Mouse (Mus musculus) forebrain, embryonic 16.5 days (tissue): Measurements from ENCODE around the gene Vmn2r14. TPM values are rescaled to one million over a fixed set of nuclear protein-coding genes. Genes with fewer than 3 reads are reported as not detected.
"Not testable (repeated sequence)": the region's sequence is repeated elsewhere in the genome, so short reads cannot be mapped to it uniquely, and the experiment has no call there.

Experiments
- ATAC-seq: fragments of 200-750 bp; cut with Nextera tagmentation; 2 replicates; pipeline ENCODE4 v1.8.0; 2017; ENCODE audit warnings: mild to moderate bottlenecking, moderate library complexity
- H3K27ac ChIP-seq: fragments of 300-500 bp; sonication (generic); 2 replicates; pipeline ENCODE4 v1.5.1; 2014; ENCODE audit warnings: low read length, control low read depth
- H3K27me3 ChIP-seq: fragments of 300-500 bp; sonication (generic); replicated peaks from 2 replicates; pipeline ENCODE4 v1.6.1; 2014; ENCODE audit warnings: low read length; ENCODE audit not compliant: control insufficient read depth, insufficient read depth
- H3K36me3 ChIP-seq: fragments of 300-500 bp; sonication (generic); 2 replicates; pipeline ENCODE4 v1.6.1; 2014; ENCODE audit not compliant: control insufficient read depth, insufficient read depth
- H3K4me1 ChIP-seq: fragments of 300-500 bp; sonication (generic); replicated peaks from 2 replicates; pipeline ENCODE4 v1.6.1; 2014; ENCODE audit warnings: low read length; ENCODE audit not compliant: control insufficient read depth, insufficient read depth
- H3K4me2 ChIP-seq: fragments of 300-500 bp; sonication (generic); 2 replicates; pipeline ENCODE4 v1.6.1; 2014; ENCODE audit warnings: mild to moderate bottlenecking, low read length, control low read depth
- H3K4me3 ChIP-seq: fragments of 300-500 bp; sonication (generic); replicated peaks from 2 replicates; pipeline ENCODE4 v1.5.1; 2014; ENCODE audit warnings: mild to moderate bottlenecking, low read length, control low read depth
- H3K9ac ChIP-seq: fragments of 300-500 bp; sonication (generic); replicated peaks from 2 replicates; pipeline ENCODE4 v1.6.1; 2014; ENCODE audit warnings: low read depth, low read length, control low read depth
- H3K9me3 ChIP-seq: fragments of 300-500 bp; sonication (generic); 2 replicates; pipeline ENCODE4 v1.6.1; 2016; ENCODE audit warnings: low read length; ENCODE audit not compliant: control insufficient read depth
- WGBS: fragments of 180-500 bp; shearing (Covaris S2); extraction: QIAGEN DNeasy Blood & Tissue Kit; methylation state at CpG from one replicate; pipeline ENCODE4 v1.1.7; 2014; 5-methylcytosine and 5-hydroxymethylcytosine counted together
- polyA plus RNA-seq: library from polyadenylated mRNA; unstranded; fragments of >200 nt; fragmentation: Nextera tagmentation; extraction: Ambion mirVana; gene quantifications from 2 replicates; pipeline ENCODE4 v1.2.1, GENCODE M21; 2015

The Vmn2r14 gene
- not detected in 2 replicates for polyA plus RNA-seq

DNA sequence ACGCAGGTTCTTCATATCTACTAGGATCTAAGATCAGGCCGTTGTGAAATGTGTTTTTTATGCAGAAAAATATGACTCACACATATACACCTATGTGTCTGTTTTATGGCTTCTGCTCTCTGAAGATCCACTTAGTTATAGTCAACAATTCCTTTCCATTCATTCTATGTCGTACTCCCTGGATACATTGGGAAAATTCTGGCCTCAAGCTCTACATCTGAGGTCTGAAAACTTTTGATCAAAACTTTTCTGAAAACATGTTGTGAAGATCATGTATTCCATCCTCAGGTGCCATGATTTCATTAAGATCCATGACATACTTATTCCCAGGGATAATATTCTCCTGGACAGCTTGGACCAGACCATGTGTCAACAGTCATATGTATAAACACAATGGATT, at the start of gene Vmn2r14:
Vmn2r14 (minus strand) TSS at position 101 of the 400 bp plus-strand sequence.
- Histone ChIP-seq H3K4me3 (no peak within 1 kb of the TSS), H3K36me3 (no peaks in the 10 kb centered on the region), H3K4me2 (no peak within 1 kb of the TSS), H3K4me1 (no peaks in the 10 kb centered on the region), H3K9ac (no peak within 1 kb of the TSS), H3K27ac (no peak within 1 kb of the TSS), H3K27me3 (no peaks in the 10 kb centered on the region), H3K9me3 (peaks cover 5% of the 10 kb centered on the region; the same call in 1 of the 2 replicates)
- no peak for ATAC-seq
- WGBS: 75% methylated on average over 3 of the region's 3 CpGs

DNA sequence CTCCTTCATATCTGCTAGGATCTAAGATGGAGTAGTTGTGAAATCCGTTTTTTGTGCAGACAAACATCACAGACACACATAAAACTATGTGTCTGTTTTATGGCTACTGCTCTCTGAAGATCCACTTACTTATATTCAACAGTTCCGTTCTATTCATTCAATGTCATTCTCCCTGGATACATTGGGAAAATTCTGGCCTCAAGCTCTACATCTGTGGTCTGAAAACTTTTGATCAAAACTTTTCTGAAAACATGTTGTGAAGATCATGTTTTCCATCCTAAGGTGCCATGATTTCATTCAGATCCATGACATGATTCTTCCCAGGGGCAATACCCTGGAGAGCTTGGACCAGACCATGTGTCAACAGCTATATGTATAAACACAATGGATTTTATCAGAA, 32.4 kb downstream of the Vmn2r14 start, which contains the start of gene Vmn2r13:
Vmn2r13 (minus strand) TSS at position 101 of the 400 bp plus-strand sequence.
- not testable (repeated sequence) for H3K4me2 ChIP-seq, ATAC-seq, H3K36me3 ChIP-seq, H3K9ac ChIP-seq, H3K27me3 ChIP-seq, H3K27ac ChIP-seq, H3K9me3 ChIP-seq, H3K4me1 ChIP-seq, H3K4me3 ChIP-seq
- WGBS: 62% methylated on average over 2 of the region's 2 CpGs

DNA sequence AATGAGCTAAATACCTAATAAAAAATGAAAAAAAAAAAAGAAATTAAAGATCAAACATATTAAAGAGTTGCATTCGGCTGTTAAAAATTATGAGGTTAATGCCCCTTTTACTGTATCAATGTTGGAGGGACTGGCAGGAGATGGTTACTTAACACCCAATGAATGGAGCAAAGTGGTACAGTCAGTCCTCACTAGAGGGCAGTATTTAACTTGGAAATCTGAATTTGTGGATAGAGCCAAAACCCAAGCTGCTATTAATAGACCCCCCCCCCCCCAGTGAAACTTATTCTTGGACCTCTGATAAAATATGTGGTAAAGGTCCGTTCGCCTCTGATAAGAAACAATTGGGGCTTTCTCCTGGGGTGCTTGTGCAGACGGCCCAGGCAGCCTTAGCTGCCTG, 57.7 kb downstream of the Vmn2r14 start:
- not testable (repeated sequence) for H3K27me3 ChIP-seq, H3K4me2 ChIP-seq, H3K36me3 ChIP-seq, H3K4me1 ChIP-seq, H3K27ac ChIP-seq, H3K9ac ChIP-seq, H3K4me3 ChIP-seq, H3K9me3 ChIP-seq, ATAC-seq
- 85% methylated on average over 4 of the region's 4 CpGs for WGBS

Other genes with a start within 250 kb of the Vmn2r14 start
- not detected in 2 replicates for gene Vmn2r10, start 218.2 kb downstream of the Vmn2r14 start, polyA plus RNA-seq
- not detected in 2 replicates for gene Vmn2r11, start 165.1 kb downstream of the Vmn2r14 start, polyA plus RNA-seq
- gene Vmn2r12, start 126.8 kb downstream of the Vmn2r14 start, polyA plus RNA-seq: not detected in 2 replicates
- not detected in 2 replicates for gene Vmn2r13, start 32.5 kb downstream of the Vmn2r14 start, polyA plus RNA-seq
- not detected in 2 replicates for gene Vmn2r15, start 72.9 kb upstream of the Vmn2r14 start, polyA plus RNA-seq
- gene Vmn2r16, start 105.5 kb upstream of the Vmn2r14 start, polyA plus RNA-seq: not detected in 2 replicates
- not detected in 2 replicates for gene Vmn2r17, start 195.0 kb upstream of the Vmn2r14 start, polyA plus RNA-seq